Mouse (Mus musculus) gastrocnemius, adult 2 months (tissue): ENCODE measurements around the gene Gm12169. TPM values are rescaled to one million over a fixed set of nuclear protein-coding genes. Genes with fewer than 3 reads are reported as not detected.
"Not testable (repeated sequence)": the region's sequence is repeated elsewhere in the genome, so short reads cannot be mapped to it uniquely, and the experiment has no call there.

Experiments used
- DNase-seq: peaks from one replicate; pipeline ENCODE4 v3.0.0; 2022
- H3K27ac ChIP-seq: fragments of 200-600 bp; 2 replicates; pipeline ENCODE4 v1.8.1; 2022; ENCODE audit warnings: mild to moderate bottlenecking
- H3K4me3 ChIP-seq: fragments of 200-600 bp; 2 replicates; pipeline ENCODE4 v1.8.1; 2022; ENCODE audit warnings: mild to moderate bottlenecking, moderate library complexity
- CTCF ChIP-seq: fragments of 200-600 bp; IDR thresholded peaks from 2 replicates; pipeline ENCODE4 v1.8.1; 2022; ENCODE audit warnings: antibody characterized with exemption, mild to moderate bottlenecking, moderate library complexity
- intact Hi-C: fragments of 180-260 bp; cut with DNase I; formaldehyde crosslinking; loops from one replicate; pipeline ENCODE4 v1.15.1; 2025
- long read RNA-seq, 2 experiments: library from polyadenylated mRNA; stranded (forward); transcript quantifications; one replicate each; pipeline ENCODE4 v2.0.0; 2021
- total RNA-seq, 2 experiments: library from RNA; stranded (reverse); gene quantifications; 2 replicates each; pipeline ENCODE4 v1.2.3; 2021

Gm12169 gene
- not detected for total RNA-seq
- long read RNA-seq, experiment 1, result 0 reads
- long read RNA-seq, experiment 2, result 0 reads

- intact Hi-C loops, result no loop called here
- TF ChIP-seq CTCF, result no peak
- H3K27ac ChIP-seq, result no peak within 1 kb of the TSS
- no peak within 1 kb of the TSS for H3K4me3 ChIP-seq
- no peak for DNase-seq
These were observed at the start of gene Gm12169 for GRCm38 (mm10) chr11:46523912-46524311. Gene Gm12169, plus strand, starts transcription at chr11:46524212.

- Histone ChIP-seq H3K4me3 (no peak overlapping the region), H3K27ac (no peak overlapping the region)
- DNase-seq, result no peak
- TF ChIP-seq CTCF, result no peak
- intact Hi-C loops, result no loop called here
These were observed 49.8 kb upstream of the Gm12169 start for GRCm38 (mm10) chr11:46474220-46474619.

DNA sequence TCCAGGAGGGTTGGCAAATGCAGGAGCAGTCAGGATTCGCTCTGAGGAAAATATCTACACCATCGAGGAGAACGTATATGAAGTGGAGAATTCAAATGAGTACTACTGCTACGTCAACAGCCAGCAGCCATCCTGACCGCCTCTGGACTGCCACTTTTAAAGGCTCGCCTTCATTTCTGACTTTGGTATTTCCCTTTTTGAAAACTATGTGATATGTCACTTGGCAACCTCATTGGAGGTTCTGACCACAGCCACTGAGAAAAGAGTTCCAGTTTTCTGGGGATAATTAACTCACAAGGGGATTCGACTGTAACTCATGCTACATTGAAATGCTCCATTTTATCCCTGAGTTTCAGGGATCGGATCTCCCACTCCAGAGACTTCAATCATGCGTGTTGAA is 44.7 kb upstream of the Gm12169 start:
- DNase-seq, result no peak
- H3K27ac ChIP-seq, result no peak overlapping the region

DNA sequence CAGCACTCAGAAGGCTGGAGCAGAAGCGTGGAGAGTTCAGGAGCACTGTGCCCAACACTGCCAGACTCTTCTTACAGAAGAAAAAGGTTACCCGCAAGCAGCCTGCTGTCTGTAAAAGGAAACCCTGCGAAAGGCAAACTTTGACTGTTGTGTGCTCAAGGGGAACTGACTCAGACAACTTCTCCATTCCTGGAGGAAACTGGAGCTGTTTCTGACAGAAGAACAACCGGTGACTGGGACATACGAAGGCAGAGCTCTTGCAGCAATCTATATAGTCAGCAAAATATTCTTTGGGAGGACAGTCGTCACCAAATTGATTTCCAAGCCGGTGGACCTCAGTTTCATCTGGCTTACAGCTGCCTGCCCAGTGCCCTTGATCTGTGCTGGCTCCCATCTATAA is 43.5 kb upstream of the Gm12169 start:
- DNase-seq, result no peak
- Histone ChIP-seq H3K27ac (no peak overlapping the region), H3K4me3 (no peak overlapping the region)
- intact Hi-C loops, result no loop called here
- no peak for TF ChIP-seq CTCF

More for the DNA sequence above, 44.7 kb upstream of the Gm12169 start:
- H3K4me3 ChIP-seq, result no peak overlapping the region
- no peak for TF ChIP-seq CTCF
- intact Hi-C loops, result no loop called here

DNA sequence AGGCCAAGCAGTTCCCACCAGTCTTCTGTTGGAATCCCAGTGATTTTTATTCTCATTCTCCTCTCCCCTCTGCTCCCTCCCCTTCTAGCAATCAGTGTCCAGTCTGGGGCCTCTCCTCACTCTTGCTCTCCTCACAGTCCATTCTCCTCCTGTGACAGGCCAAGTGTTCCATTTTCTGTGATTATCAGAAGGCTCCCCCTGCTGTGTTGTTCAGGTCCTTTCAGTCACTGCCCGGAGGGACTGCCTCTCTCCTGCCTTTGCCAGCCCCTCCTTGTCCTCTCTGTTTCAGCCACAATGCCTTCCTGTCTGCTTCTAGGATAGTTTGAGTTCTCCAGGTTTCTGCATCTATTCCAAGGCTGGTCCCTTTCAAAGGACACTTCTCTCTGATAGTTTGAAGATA is 35.8 kb upstream of the Gm12169 start:
- intact Hi-C loops, result no loop called here
- no peak overlapping the region for H3K27ac ChIP-seq
- no peak for DNase-seq
- TF ChIP-seq CTCF, result peak; percentile 12; the same call in 1 of the 2 replicates
- H3K4me3 ChIP-seq, result no peak overlapping the region

DNA sequence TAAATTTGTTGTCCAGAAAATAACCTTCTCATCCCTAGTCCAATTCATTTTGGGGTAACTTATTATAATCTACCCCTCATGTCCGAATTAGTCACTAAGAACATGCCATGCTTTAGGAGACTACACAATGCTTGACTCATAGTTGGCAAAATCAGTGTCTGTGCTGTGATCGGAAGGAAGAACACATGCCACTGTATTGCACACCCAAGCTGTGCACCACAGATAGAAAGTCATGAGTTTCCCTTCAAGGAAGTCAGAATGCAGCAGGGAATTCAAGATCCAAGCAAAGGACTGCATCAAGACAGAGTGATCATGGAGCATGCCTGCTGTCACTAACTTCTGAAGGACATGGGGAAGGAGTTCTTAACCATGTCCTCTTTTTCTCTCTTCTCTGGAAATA is 35.4 kb upstream of the Gm12169 start:
- no peak for DNase-seq
- Histone ChIP-seq H3K27ac (no peak overlapping the region), H3K4me3 (no peak overlapping the region)
- intact Hi-C loops, result no loop called here
- TF ChIP-seq CTCF, result no peak

DNA sequence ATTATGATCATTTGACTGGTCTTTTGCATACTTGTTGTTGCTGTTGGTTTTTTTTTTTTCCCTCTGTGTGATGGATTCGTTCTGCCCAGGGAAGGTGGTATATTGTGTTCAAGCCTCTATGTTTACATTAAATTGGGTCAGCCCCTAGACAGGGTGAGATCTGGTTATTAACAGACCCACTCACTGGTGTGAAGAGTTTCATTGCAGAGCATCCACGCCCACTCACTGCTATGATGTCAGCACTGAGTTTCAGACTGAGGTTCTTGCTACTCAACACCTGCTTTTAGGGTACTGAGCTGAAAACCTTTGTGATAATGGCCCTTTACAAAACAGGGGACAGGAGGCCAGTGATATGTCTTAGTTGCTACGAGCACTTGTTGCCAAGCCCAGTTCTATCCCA is 16.9 kb upstream of the Gm12169 start:
- Histone ChIP-seq H3K27ac (no peak overlapping the region), H3K4me3 (no peak overlapping the region)
- TF ChIP-seq CTCF, result no peak
- DNase-seq, result no peak
- intact Hi-C loops, result no loop called here

DNA sequence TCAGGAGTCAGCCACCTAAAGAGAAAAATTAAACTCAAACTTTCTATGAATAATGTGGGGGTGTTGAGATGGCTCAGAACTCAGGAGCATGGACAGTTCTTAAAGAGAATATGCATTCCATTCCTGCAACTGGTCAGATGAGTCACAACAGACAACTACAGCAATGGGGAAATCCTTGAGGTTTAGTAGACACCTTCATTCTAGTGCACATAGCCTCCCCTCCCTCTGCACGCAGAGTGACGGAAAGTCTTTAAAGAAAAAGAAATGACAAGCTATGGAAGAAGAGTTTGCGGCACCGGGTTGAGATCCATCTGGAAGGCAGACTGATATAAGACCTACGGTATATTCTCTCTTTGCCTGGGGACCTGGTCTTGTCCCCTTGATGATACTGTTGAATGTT is 14.1 kb upstream of the Gm12169 start:
- no peak overlapping the region for H3K4me3 ChIP-seq
- intact Hi-C loops, result no loop called here
- no peak for DNase-seq
- no peak overlapping the region for H3K27ac ChIP-seq
- TF ChIP-seq CTCF, result no peak

DNA sequence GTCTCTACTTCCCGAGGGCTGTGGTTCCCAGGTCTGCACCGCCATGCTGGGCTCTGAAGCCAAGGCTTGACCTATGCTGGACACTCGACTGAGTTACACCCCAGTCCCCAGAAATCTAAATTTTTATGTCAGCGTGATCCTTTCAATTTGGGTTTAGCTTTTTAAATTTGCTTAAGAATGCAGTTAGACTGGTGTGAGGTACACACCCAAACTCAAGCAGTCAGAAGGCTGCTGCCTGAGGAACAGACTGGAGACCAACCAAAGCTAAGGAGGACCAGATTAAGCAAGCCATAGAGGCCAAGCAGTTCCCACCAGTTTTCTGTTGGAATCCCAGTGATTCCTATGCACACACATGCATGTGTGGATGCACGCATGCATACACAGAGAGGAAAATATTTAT is 2.7 kb upstream of the Gm12169 start:
- H3K27ac ChIP-seq, intact Hi-C loops, DNase-seq, H3K4me3 ChIP-seq: not testable (repeated sequence)

DNA sequence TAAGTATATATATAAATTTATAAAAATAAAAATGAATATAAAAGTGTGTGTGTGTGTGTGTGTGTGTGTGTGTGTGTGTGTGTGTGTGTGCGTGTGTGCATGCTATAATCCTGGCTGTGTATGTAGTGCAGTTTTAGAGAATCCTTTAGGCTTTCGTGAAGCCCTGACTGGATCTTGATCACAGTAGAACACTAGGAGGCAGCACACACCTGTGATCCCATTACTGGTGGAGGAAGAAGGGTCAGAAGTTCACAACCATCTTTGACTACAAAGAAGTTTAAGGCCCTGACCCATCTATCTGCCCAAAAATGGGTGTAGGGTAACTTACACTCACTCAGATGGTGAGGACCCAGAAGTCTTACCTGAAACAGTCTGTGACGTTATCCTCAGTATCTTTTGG is 1.3 kb upstream of the Gm12169 start:
- DNase-seq, result no peak
- H3K27ac ChIP-seq, result no peak overlapping the region
- H3K4me3 ChIP-seq, result no peak overlapping the region
- intact Hi-C loops, result no loop called here
- no peak for TF ChIP-seq CTCF

DNA sequence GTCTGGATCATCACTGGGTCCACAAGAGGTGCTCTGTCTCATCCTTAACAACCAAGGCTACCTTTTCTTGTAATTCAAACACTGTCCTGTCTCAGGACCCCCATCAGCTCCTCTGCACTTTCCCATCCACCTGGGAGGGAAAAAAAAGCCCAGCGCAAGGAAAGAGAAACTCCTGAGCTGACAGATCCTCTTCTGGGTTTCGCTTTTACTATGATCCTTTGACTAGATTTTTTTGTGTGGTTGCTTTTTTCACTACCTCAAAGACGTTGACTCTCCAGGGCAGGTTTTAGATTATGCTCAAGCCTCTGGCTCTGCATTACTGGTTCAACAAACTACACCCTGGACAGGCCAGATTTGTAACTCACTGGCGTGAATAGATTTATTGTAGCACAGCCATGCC is 6.1 kb downstream of the Gm12169 start:
- DNase-seq, result no peak
- no peak overlapping the region for H3K27ac ChIP-seq
- H3K4me3 ChIP-seq, result no peak overlapping the region
- intact Hi-C loops, result no loop called here
- no peak for TF ChIP-seq CTCF

DNA sequence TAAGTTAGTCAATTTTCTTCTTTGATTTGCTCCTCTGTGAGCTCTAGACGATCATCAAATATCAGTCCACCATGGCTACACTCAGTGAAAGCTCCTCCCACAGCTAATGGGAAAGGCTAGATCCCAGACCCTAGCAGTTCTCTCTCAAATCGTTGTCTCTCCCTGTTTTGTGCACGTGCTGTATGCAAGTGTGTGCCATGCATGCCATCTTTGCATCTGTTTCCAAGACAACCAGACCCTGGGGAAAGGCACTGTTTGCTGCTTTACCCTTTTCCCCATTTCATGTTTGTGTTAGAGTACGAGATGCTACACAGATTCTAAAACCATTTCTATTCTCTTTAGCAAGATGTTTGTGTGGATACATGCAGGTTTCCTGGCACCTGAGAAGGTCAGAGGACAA is 13.0 kb downstream of the Gm12169 start:
- TF ChIP-seq CTCF, result no peak
- Histone ChIP-seq H3K4me3 (no peak overlapping the region), H3K27ac (no peak overlapping the region)
- DNase-seq, result no peak
- intact Hi-C loops, result no loop called here

DNA sequence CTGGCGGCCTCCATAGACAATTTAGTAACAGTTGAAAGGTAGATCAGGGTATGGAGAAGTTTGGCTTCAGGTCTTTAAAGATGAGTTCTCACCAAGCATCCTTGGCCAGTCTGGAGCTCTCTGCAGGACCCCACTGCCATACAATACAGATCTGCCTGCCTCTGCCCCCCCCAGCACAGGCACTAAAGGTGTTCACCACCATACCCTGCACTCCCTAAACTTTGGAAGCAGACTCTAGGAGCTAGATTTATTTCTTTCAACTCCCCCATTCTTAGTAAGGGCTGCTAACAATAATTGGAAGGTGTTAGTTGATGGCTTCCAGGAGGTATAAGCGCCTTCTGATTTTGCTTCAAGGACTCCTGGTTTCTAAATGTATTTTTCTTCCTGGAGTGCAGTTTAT is 19.5 kb downstream of the Gm12169 start:
- Histone ChIP-seq H3K27ac (no peak overlapping the region), H3K4me3 (no peak overlapping the region)
- no peak for DNase-seq
- intact Hi-C loops, result no loop called here
- TF ChIP-seq CTCF, result no peak

- intact Hi-C loops, result no loop called here
- no peak for TF ChIP-seq CTCF
- Histone ChIP-seq H3K27ac (no peak overlapping the region), H3K4me3 (no peak overlapping the region)
- DNase-seq, result no peak
These were observed 25.7 kb downstream of the Gm12169 start for GRCm38 (mm10) chr11:46549721-46550120.

- H3K27ac ChIP-seq, result no peak overlapping the region
- DNase-seq, result no peak
- H3K4me3 ChIP-seq, result no peak overlapping the region
- intact Hi-C loops, result no loop called here
- no peak for TF ChIP-seq CTCF
These were observed 28.7 kb downstream of the Gm12169 start for GRCm38 (mm10) chr11:46552741-46553140.
